Mouse (Mus musculus): ENCODE measurements at regions not wholly inside any gene's neighbourhood (a gene's known extent, or its start where the extent isn't known, plus 50 kb on each side); places are given as distances from the start of the nearest gene placed in this dataset.

DNA sequence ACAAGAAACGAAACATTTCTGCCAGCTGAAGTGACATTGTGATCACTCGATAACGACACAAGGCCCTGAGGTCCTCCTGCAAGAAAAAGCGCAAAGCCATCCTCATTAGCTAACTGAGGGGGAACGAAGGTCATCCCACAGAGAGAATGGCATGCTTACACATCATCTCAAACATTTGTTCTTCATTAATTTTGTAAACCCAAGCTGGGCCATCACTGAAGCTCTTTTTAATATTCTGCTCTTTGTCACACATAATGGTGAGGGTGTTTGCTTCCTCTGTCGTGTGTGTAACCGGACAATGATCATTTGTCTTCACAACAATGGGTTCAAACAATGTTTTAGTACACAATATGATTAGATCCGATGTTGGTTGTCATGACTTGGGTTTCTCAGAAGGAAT lies 1217.9 kb downstream of the Mat2b start:
- no peaks in the 10 kb centered on the region for H3K9me3 ChIP-seq (replicated peaks)
- H3K4me3 ChIP-seq = no peak overlapping the region
- no peaks in the 10 kb centered on the region for H3K4me1 ChIP-seq
- H3K4me2 ChIP-seq (replicated peaks) = no peak overlapping the region
- no peak for ATAC-seq (ENCODE audit: low FRiP score)
- no peaks in the 10 kb centered on the region for H3K36me3 ChIP-seq
- H3K27ac ChIP-seq = no peak overlapping the region
- no peak overlapping the region for H3K9ac ChIP-seq
- H3K27me3 ChIP-seq = no peaks in the 10 kb centered on the region
- 54% methylated on average over 8 of the region's 8 CpGs for WGBS

DNA sequence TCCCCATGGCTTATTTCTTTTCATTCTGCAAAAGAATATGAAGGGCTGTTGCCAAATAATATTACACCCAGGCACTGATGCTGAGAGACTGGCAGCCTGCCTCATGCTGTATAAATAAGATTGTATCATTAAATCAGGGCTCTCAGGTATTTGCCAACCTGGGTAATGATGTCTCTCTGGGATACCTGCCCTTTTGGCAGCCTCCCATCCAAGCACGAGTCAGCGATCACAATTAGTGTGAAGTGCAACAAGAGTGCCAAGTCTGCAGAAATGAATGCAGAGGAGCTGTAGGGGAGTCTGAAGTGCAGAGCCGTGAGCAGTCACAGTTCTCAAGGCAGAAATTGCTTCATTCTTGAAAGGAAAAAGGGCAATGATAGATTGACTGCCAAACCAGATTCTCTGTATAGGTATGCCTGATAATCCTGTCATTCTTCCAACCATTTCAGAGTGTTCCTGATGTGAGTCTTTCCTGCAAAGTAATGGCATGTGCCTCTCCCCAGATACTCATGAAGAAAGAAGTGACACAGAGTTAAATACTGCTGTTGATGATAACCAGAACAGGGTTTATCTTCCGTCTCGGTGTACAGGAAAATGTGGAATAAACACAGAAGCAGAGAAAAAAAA lies 1241.6 kb downstream of the Mat2b start:
- 77% methylated on average over 5 of the region's 5 CpGs for WGBS
- Histone ChIP-seq H3K9me3 (replicated peaks) (no peaks in the 10 kb centered on the region), H3K9ac (no peak overlapping the region), H3K27me3 (no peaks in the 10 kb centered on the region), H3K4me2 (replicated peaks) (no peak overlapping the region), H3K4me1 (no peaks in the 10 kb centered on the region), H3K4me3 (no peak overlapping the region), H3K36me3 (no peaks in the 10 kb centered on the region), H3K27ac (no peak overlapping the region; the same call in 1 of the 2 replicates)
- ATAC-seq (ENCODE audit: low FRiP score) = no peak; the same call in 1 of the 2 replicates

DNA sequence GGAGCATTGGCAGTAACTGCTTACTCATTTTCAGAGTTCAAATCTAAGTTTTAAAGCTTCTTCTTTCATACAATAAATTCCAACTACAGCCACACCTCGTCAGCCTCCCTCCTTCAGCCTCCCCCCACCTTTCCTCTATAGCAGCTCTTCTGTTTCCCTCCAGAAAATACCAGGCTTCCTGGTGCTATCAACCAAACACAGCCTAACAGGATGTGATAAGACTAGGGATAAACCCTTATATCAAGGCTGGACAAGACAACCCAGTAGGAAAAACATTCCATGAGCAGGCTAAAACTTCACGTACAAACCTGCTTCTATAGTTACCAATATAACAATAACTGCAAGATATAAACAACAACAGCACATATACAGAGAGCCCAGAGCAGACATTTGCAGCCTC lies 1248.6 kb downstream of the Mat2b start:
- ATAC-seq (ENCODE audit: low FRiP score) = no peak
- H3K27ac ChIP-seq = no peak overlapping the region
- 86% methylated on average over 2 of the region's 2 CpGs for WGBS

DNA sequence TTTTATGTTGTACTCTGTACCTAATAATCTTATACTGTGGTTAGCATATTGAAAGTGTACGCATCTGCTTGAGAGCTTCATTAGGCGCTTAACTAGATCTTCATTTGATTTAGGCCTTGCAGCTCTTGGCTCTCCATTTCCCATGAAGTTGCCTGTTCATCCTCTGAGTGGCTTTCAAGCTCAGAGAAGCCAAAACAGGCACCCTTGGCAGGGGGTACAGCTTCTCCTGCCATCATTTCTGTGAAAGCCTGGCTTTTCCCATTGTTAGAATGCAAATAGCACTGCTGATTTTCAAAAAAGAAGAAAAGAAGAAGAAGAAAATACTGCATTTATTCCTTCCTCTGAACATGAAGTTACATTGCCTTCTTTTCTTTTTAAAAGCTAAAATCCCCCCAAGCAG lies 1283.3 kb downstream of the Mat2b start:
- H3K27ac ChIP-seq = no peak overlapping the region
- ATAC-seq (ENCODE audit: low FRiP score) = no peak
- 62% methylated on average over 2 of the region's 2 CpGs for WGBS
- no peaks in the 10 kb centered on the region for H3K9me3 ChIP-seq (replicated peaks)
- no peaks in the 10 kb centered on the region for H3K27me3 ChIP-seq
- H3K9ac ChIP-seq = no peak overlapping the region
- no peak overlapping the region for H3K4me2 ChIP-seq (replicated peaks)
- no peaks in the 10 kb centered on the region for H3K36me3 ChIP-seq
- no peaks in the 10 kb centered on the region; the same call in 1 of the 2 replicates for H3K4me1 ChIP-seq
- no peak overlapping the region for H3K4me3 ChIP-seq

More for the DNA sequence above, 1248.6 kb downstream of the Mat2b start:
- H3K9me3 ChIP-seq (replicated peaks) = no peaks in the 10 kb centered on the region
- no peak overlapping the region for H3K4me3 ChIP-seq
- H3K4me2 ChIP-seq (replicated peaks) = no peak overlapping the region
- no peaks in the 10 kb centered on the region for H3K27me3 ChIP-seq
- H3K4me1 ChIP-seq = no peaks in the 10 kb centered on the region
- no peak overlapping the region for H3K9ac ChIP-seq
- H3K36me3 ChIP-seq = no peaks in the 10 kb centered on the region

DNA sequence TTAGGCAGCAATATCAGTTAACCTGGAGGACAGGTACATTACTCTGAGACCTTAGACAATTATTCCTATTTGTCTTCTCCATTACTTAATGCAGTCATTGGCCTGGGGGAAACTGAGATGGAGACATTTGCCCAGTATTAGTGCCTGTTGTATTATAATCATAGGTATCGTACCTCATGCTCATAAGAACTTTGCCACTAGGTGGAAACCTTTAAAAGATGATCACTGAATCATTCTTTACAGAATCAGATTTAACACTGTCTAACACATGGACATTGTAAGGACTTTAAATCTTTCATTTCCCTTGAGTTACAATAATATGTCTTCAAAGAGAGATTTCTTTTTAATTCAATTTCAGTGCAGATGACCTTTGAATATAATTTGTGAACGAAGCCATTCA lies 1283.8 kb downstream of the Mat2b start:
- H3K4me1 ChIP-seq = no peaks in the 10 kb centered on the region; the same call in 1 of the 2 replicates
- H3K9ac ChIP-seq = no peak overlapping the region
- 86% methylated on average over 2 of the region's 2 CpGs for WGBS
- H3K9me3 ChIP-seq (replicated peaks) = no peaks in the 10 kb centered on the region
- H3K27ac ChIP-seq = no peak overlapping the region
- ATAC-seq (ENCODE audit: low FRiP score) = no peak
- no peak overlapping the region for H3K4me3 ChIP-seq
- no peaks in the 10 kb centered on the region for H3K36me3 ChIP-seq
- no peaks in the 10 kb centered on the region for H3K27me3 ChIP-seq
- no peak overlapping the region for H3K4me2 ChIP-seq (replicated peaks)

DNA sequence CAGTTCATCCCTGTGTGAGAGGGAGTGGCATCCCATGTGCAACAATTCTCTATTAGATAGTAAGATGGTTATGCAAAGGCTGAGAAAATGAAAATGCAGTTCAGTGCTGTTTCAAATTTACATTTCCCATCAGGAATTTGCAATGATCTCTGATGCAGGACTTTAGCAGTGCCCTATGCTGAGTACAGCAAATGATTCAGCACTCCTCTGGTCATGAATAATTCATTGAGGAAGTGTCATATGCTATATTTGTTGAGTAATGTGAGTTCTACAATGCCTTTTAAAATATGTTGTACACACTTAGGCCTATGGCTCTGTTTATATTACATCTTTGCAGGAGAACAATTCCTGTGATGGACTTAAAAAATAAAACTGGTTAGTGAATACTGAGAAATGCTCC lies 1330.2 kb downstream of the Mat2b start:
- H3K27me3 ChIP-seq = no peaks in the 10 kb centered on the region
- no peak overlapping the region for H3K4me3 ChIP-seq
- no peak overlapping the region for H3K9ac ChIP-seq
- no peak for ATAC-seq (ENCODE audit: low FRiP score)
- no peaks in the 10 kb centered on the region for H3K36me3 ChIP-seq
- H3K4me1 ChIP-seq = no peaks in the 10 kb centered on the region
- no peaks in the 10 kb centered on the region for H3K9me3 ChIP-seq (replicated peaks)
- H3K27ac ChIP-seq = no peak overlapping the region
- no peak overlapping the region for H3K4me2 ChIP-seq (replicated peaks)

DNA sequence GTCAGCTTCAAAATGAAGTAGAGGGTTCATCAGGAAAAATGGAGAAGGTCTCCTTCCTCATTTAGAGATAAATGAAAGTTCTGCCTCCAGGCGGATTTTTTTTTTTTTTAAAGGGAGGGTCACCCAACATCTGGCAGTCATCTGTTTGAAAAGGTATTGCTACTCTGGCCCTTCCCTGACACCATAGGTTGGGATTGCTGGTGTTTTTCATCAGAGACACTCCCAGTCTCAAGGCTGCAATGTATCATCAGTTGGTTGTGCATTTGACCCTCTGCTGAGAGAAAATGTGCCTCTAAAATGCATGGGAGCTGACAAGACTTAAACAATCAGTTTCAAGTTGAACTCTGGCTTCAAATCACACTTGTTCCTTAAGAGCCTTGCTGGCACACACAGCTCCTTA lies 1344.4 kb downstream of the Mat2b start:
- H3K27me3 ChIP-seq = no peaks in the 10 kb centered on the region
- ATAC-seq (ENCODE audit: low FRiP score) = no peak
- no peaks in the 10 kb centered on the region for H3K36me3 ChIP-seq
- no peak overlapping the region for H3K9ac ChIP-seq
- H3K9me3 ChIP-seq (replicated peaks) = no peaks in the 10 kb centered on the region
- WGBS = 33% methylated on average over 1 of the region's 1 CpGs
- no peaks in the 10 kb centered on the region for H3K4me1 ChIP-seq
- H3K27ac ChIP-seq = no peak overlapping the region
- H3K4me2 ChIP-seq (replicated peaks) = no peak overlapping the region
- H3K4me3 ChIP-seq = no peak overlapping the region
